Mouse (Mus musculus): Measurements from ENCODE around the gene Arsb. TPM values are rescaled to one million over a fixed set of nuclear protein-coding genes. Genes with fewer than 3 reads are reported as not detected.

The Arsb gene
- polyA plus RNA-seq, 1 experiment from 2014 or later, result 5.8 TPM

DNA sequence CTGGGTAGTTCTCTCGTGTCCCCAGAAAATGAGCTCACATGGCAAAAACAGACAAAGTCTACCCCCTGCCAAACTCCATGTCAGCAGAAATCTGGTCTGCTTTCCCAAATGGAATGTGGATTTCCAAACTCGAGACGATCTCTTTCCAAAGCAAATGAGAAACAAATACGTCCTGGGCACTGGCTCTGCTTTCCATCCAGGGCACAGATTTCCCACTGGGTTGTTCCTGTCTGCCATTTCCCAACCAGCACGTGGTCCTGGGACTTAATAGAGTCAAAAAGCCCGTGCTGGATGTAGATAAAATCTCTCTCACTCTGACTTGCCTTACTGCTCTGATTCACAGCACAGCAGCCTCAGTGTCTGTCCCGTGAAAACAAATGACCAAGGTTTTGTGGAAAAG is 139.6 kb downstream of the Arsb start:
- Histone ChIP-seq H3K4me2 (no peak overlapping the region), H3K9me3 (ENCODE audit: control insufficient read depth, low read length) (no peaks in the 10 kb centered on the region), H3K4me1 (replicated peaks; ENCODE audit: control insufficient read depth, insufficient read depth, low read length) (no peaks in the 10 kb centered on the region; the same call in 1 of the 2 replicates), H3K27me3 (replicated peaks; ENCODE audit: control insufficient read depth, insufficient read depth, low read length) (no peaks in the 10 kb centered on the region), H3K4me3 (ENCODE audit: low read depth, low read length) (no peak overlapping the region), H3K27ac (ENCODE audit: low read depth, low read length) (no peak overlapping the region), H3K9ac (ENCODE audit: low read depth, low read length) (no peak overlapping the region), H3K36me3 (ENCODE audit: control insufficient read depth, insufficient read depth, low read length) (no peaks in the 10 kb centered on the region)
- ATAC-seq (replicated peaks; ENCODE audit: low FRiP score) (no peak), DNase-seq (ENCODE audit: low spot score) (no peak)
- 52% methylated on average over 7 of the region's 7 CpGs for whole genome bisulfite sequencing

DNA sequence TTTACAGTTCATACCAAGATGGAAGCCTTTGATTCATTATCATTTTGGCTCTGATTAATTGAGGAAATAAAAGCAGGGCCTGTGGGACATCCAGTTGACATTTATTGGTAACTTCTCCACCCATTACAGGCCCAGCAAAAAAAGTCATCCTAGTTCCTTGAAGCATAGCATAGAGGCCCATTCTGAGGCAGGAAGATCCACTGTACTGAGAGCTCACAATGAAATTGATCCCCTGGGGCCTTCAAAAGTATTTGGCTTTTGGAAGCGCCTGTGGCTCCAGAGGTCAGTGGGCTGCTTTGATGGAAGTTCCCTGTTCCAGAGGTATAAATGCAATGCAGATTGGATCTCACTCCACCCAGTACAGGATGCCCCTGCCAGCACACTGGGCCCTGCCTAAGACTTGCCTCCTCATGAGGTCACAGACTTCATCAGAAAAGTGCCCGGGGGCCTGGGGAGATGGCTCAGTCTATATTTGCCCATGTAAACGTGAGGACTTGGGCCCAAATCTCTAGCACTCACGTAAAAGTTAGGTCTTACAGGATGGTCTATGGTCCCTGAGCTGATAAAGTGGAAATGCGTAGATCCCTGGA is 141.0 kb downstream of the Arsb start:
- H3K4me1 ChIP-seq (replicated peaks; ENCODE audit: control insufficient read depth, insufficient read depth, low read length), result no peaks in the 10 kb centered on the region; the same call in 1 of the 2 replicates
- no peak overlapping the region for H3K4me3 ChIP-seq (ENCODE audit: low read depth, low read length)
- H3K27me3 ChIP-seq (replicated peaks; ENCODE audit: control insufficient read depth, insufficient read depth, low read length), result no peaks in the 10 kb centered on the region
- DNase-seq (ENCODE audit: low spot score), result no peak
- no peaks in the 10 kb centered on the region for H3K9me3 ChIP-seq (ENCODE audit: control insufficient read depth, low read length)
- H3K9ac ChIP-seq (ENCODE audit: low read depth, low read length), result no peak overlapping the region
- H3K27ac ChIP-seq (ENCODE audit: low read depth, low read length), result no peak overlapping the region
- H3K4me2 ChIP-seq, result no peak overlapping the region
- ATAC-seq (replicated peaks; ENCODE audit: low FRiP score), result no peak
- H3K36me3 ChIP-seq (ENCODE audit: control insufficient read depth, insufficient read depth, low read length), result no peaks in the 10 kb centered on the region
- 69% methylated on average over 5 of the region's 5 CpGs for WGBS

DNA sequence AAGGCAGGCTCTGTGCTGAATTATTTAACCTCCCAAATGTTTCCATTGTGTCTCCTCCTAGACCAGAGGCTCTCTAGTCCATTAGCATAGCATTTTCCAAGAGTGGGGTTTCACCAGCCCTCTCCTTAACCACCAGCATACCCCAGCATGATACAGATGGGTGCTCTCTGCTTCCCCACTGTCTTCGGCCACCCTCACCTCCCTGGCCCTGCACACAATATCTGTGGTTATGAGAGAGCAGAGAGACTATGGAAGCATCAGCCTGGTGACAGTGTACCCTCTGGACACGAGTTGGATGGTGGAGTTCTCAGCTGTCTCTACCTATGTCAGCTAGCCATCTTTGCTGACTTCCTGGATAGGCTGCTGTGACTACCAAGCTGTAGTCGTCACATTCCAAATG is 142.8 kb downstream of the Arsb start:
- DNase-seq (ENCODE audit: low spot score), result no peak

GRCm38 (mm10) chr13:93915641-93916570 is 144.5 kb downstream of the Arsb start:
- DNase-seq (ENCODE audit: low spot score), result peak; percentile 27

More for the DNA sequence above, 142.8 kb downstream of the Arsb start:
- Histone ChIP-seq H3K36me3 (ENCODE audit: control insufficient read depth, insufficient read depth, low read length) (no peaks in the 10 kb centered on the region), H3K9ac (ENCODE audit: low read depth, low read length) (no peak overlapping the region), H3K27ac (ENCODE audit: low read depth, low read length) (no peak overlapping the region), H3K4me3 (ENCODE audit: low read depth, low read length) (no peak overlapping the region), H3K27me3 (replicated peaks; ENCODE audit: control insufficient read depth, insufficient read depth, low read length) (no peaks in the 10 kb centered on the region), H3K4me1 (replicated peaks; ENCODE audit: control insufficient read depth, insufficient read depth, low read length) (no peaks in the 10 kb centered on the region; the same call in 1 of the 2 replicates), H3K4me2 (no peak overlapping the region), H3K9me3 (ENCODE audit: control insufficient read depth, low read length) (no peaks in the 10 kb centered on the region)
- 78% methylated on average over 3 of the region's 3 CpGs for WGBS
- ATAC-seq (replicated peaks; ENCODE audit: low FRiP score), result no peak

GRCm38 (mm10) chr13:93919536-93919935 is 148.1 kb downstream of the Arsb start:
- Histone ChIP-seq H3K9me3 (ENCODE audit: control insufficient read depth, low read length) (no peaks in the 10 kb centered on the region), H3K4me2 (no peak overlapping the region), H3K9ac (ENCODE audit: low read depth, low read length) (no peak overlapping the region), H3K4me3 (ENCODE audit: low read depth, low read length) (no peak overlapping the region), H3K36me3 (ENCODE audit: control insufficient read depth, insufficient read depth, low read length) (no peaks in the 10 kb centered on the region), H3K4me1 (replicated peaks; ENCODE audit: control insufficient read depth, insufficient read depth, low read length) (peaks cover 4% of the 10 kb centered on the region; the same call in 1 of the 2 replicates), H3K27ac (ENCODE audit: low read depth, low read length) (no peak overlapping the region), H3K27me3 (replicated peaks; ENCODE audit: control insufficient read depth, insufficient read depth, low read length) (no peaks in the 10 kb centered on the region)
- no peak for ATAC-seq (replicated peaks; ENCODE audit: low FRiP score)
- peak; percentile 25 for DNase-seq (ENCODE audit: low spot score)
- 49% methylated on average over 3 of the region's 3 CpGs for WGBS

More at GRCm38 (mm10) chr13:93915641-93916570, 144.5 kb downstream of the Arsb start:
- Histone ChIP-seq H3K27me3 (replicated peaks; ENCODE audit: control insufficient read depth, insufficient read depth, low read length) (no peaks in the 10 kb centered on the region), H3K27ac (ENCODE audit: low read depth, low read length) (no peak overlapping the region), H3K9me3 (ENCODE audit: control insufficient read depth, low read length) (no peaks in the 10 kb centered on the region), H3K9ac (ENCODE audit: low read depth, low read length) (no peak overlapping the region), H3K4me2 (no peak overlapping the region), H3K4me3 (ENCODE audit: low read depth, low read length) (no peak overlapping the region), H3K4me1 (replicated peaks; ENCODE audit: control insufficient read depth, insufficient read depth, low read length) (no peaks in the 10 kb centered on the region; the same call in 1 of the 2 replicates), H3K36me3 (ENCODE audit: control insufficient read depth, insufficient read depth, low read length) (no peaks in the 10 kb centered on the region)
- WGBS, result 48% methylated on average over 16 of the region's 16 CpGs
- ATAC-seq (replicated peaks; ENCODE audit: low FRiP score), result no peak

GRCm38 (mm10) chr13:93920080-93920785 is 148.8 kb downstream of the Arsb start:
- DNase-seq (ENCODE audit: low spot score), result peak; percentile 3
- Histone ChIP-seq H3K27me3 (replicated peaks; ENCODE audit: control insufficient read depth, insufficient read depth, low read length) (no peaks in the 10 kb centered on the region), H3K9ac (ENCODE audit: low read depth, low read length) (no peak overlapping the region), H3K4me3 (ENCODE audit: low read depth, low read length) (no peak overlapping the region), H3K9me3 (ENCODE audit: control insufficient read depth, low read length) (no peaks in the 10 kb centered on the region), H3K4me2 (no peak overlapping the region), H3K27ac (ENCODE audit: low read depth, low read length) (no peak overlapping the region), H3K4me1 (replicated peaks; ENCODE audit: control insufficient read depth, insufficient read depth, low read length) (peaks cover 4% of the 10 kb centered on the region; the same call in 1 of the 2 replicates), H3K36me3 (ENCODE audit: control insufficient read depth, insufficient read depth, low read length) (no peaks in the 10 kb centered on the region)
- no peak for ATAC-seq (replicated peaks; ENCODE audit: low FRiP score)
- WGBS, result 75% methylated on average over 8 of the region's 8 CpGs

DNA sequence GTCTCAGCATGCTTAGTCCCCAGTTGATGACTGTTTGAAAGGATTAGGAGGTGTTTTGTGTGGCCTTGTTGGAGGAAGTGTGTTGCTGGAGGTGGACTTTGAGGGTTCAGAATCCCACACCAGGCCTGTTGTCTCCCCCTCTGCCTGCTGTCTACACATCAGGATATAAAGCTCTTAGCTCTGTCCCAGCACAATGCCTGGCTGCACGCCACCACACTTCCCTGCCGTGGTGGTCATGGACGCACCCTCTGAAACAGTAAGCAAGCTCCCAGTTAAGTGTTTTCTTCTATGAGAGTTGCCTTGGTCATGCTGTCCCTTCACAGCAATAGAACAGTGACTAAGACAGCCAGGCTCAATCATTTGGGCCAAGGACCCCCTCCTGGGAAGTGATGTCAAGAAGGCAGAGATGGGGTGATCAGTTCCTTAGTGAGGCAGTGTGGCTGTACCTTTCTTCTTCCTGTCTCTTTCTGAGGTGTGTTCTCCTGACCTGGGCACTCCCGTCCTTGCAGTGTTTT is 149.4 kb downstream of the Arsb start:
- Histone ChIP-seq H3K9me3 (ENCODE audit: control insufficient read depth, low read length) (no peaks in the 10 kb centered on the region), H3K36me3 (ENCODE audit: control insufficient read depth, insufficient read depth, low read length) (no peaks in the 10 kb centered on the region), H3K27me3 (replicated peaks; ENCODE audit: control insufficient read depth, insufficient read depth, low read length) (no peaks in the 10 kb centered on the region), H3K4me3 (ENCODE audit: low read depth, low read length) (no peak overlapping the region), H3K9ac (ENCODE audit: low read depth, low read length) (no peak overlapping the region), H3K4me1 (replicated peaks; ENCODE audit: control insufficient read depth, insufficient read depth, low read length) (peaks cover 4% of the 10 kb centered on the region; the same call in 1 of the 2 replicates), H3K27ac (ENCODE audit: low read depth, low read length) (no peak overlapping the region), H3K4me2 (no peak overlapping the region)
- DNase-seq (ENCODE audit: low spot score) (no peak), ATAC-seq (replicated peaks; ENCODE audit: low FRiP score) (no peak)
- 78% methylated on average over 4 of the region's 4 CpGs for WGBS

GRCm38 (mm10) chr13:93921831-93922565 is 150.6 kb downstream of the Arsb start:
- Histone ChIP-seq H3K36me3 (ENCODE audit: control insufficient read depth, insufficient read depth, low read length) (no peaks in the 10 kb centered on the region), H3K9me3 (ENCODE audit: control insufficient read depth, low read length) (no peaks in the 10 kb centered on the region), H3K27ac (ENCODE audit: low read depth, low read length) (no peak overlapping the region), H3K9ac (ENCODE audit: low read depth, low read length) (no peak overlapping the region), H3K4me1 (replicated peaks; ENCODE audit: control insufficient read depth, insufficient read depth, low read length) (peaks cover 4% of the 10 kb centered on the region; the same call in 1 of the 2 replicates), H3K4me2 (no peak overlapping the region), H3K4me3 (ENCODE audit: low read depth, low read length) (no peak overlapping the region), H3K27me3 (replicated peaks; ENCODE audit: control insufficient read depth, insufficient read depth, low read length) (no peaks in the 10 kb centered on the region)
- 78% methylated on average over 5 of the region's 5 CpGs for WGBS
- DNase-seq (ENCODE audit: low spot score) (no peak), ATAC-seq (replicated peaks; ENCODE audit: low FRiP score) (no peak)

All from liver, embryonic 11.5 days (tissue).